Mouse (Mus musculus) urinary bladder, postnatal 25 days (tissue): ENCODE results near the gene Faf1.

Experiments
- DNase-seq: peaks from one replicate; pipeline ENCODE4 v3.0.0; 2022; ENCODE audit warnings: low spot score

Gene Faf1

GRCm38 (mm10) chr4:109792331-109792730 lies 115.9 kb downstream of the Faf1 start:
- DNase-seq = no peak

DNA sequence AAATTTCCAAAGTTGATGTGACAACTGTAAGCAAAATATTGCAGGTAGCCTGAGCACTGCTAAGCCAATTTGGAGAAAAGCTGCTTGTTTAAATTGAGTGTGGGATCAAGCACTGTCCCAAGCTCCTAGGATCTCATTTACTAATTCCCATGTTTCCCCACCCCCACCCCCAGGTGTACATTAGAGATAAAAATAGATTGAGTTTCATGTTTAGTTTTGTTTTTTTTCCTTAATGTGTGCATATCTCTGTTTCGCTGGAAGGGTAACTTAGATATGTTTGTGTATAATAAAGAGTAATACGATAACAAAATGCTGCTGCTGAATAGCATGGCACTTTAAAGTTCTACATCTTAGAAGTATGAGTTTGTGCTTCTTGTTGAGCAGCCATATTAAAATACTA lies 116.7 kb downstream of the Faf1 start:
- no peak for DNase-seq

GRCm38 (mm10) chr4:109797511-109798182 lies 121.3 kb downstream of the Faf1 start:
- DNase-seq = no peak

DNA sequence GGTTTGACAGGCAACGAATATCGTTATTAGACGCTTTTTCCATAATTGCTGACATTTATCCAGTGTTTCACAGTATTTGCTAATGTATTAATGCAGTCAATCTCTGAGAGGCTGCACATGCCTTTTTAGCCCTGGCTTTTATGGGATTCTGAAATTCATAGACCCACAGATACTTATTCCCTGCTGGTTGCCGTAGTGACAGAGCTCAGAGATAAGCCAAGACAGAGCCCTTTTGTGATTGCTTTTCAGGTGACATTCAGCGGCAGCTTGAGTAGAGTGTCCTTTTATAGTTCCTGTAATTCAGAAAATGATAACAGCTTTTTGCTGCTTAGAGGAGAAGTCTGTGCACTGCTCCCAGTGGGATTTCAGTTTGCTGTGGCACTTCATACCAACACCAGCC lies 130.0 kb downstream of the Faf1 start:
- no peak for DNase-seq

DNA sequence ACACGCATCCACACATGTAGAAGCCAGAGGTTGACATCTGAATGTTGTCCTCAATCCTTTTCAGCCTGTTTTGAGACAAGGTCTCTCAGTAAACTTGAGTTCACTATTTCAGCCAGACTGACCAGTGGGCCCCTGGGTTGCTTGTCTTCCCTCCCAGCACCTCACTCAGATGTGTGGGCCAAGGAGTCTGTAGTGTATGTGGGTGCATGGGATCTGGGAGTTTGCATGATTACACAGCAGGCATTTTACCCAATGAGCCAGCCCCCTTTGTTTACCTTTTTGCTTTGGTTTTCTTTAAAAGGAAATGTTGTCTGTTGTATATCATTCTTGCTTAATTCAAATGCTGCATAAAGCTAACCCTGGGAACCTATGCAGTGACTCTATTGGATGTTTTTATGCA lies 138.8 kb downstream of the Faf1 start:
- DNase-seq = no peak

- no peak for DNase-seq
Measured at GRCm38 (mm10) chr4:109815592-109815991, 139.2 kb downstream of the Faf1 start.

DNA sequence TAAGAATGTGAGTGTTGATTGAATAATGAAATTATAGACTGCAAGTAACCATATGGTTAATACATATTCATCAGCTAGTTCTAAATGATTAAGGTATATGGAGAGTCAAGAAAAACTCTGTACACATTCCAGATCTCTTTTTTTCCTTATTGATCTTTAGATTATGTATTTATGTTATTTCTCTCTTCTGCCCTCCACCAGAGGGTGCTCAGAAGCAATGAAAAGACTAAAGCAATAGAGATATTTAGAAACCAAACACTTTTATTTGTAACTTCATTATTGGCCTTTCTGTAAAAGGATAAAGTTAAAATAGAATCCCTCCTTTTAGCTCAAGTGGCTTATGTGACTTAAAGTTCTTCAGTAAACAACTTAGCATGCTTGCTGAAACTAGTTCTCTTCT lies 143.1 kb downstream of the Faf1 start:
- DNase-seq = no peak

DNA sequence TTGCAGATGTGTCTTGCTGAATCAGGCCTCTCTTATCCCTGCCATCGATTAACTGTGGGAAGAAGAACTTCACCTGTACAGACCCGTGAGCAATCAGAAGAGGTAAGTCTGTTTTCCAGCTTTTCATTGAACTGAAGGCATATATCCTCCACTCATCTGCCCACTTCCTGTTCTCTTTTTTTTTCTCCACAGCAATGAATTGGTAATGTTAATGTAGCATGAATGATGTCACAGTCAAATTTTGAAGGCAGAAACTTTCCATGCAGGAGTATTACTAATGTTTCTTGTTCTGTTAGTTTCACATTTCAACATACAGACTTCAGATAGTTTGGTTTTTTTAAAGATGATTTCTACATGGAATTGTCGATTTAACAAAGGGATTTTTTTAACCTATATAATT lies 153.4 kb downstream of the Faf1 start:
- DNase-seq = no peak

GRCm38 (mm10) chr4:109857851-109858250 lies 181.5 kb downstream of the Faf1 start:
- no peak for DNase-seq

- no peak for DNase-seq
Measured at GRCm38 (mm10) chr4:109858571-109859392, 182.4 kb downstream of the Faf1 start.

- no peak for DNase-seq
Measured at GRCm38 (mm10) chr4:109859401-109859800, 183.0 kb downstream of the Faf1 start.

- no peak for DNase-seq
Measured at GRCm38 (mm10) chr4:109860256-109860655, 183.9 kb downstream of the Faf1 start.

DNA sequence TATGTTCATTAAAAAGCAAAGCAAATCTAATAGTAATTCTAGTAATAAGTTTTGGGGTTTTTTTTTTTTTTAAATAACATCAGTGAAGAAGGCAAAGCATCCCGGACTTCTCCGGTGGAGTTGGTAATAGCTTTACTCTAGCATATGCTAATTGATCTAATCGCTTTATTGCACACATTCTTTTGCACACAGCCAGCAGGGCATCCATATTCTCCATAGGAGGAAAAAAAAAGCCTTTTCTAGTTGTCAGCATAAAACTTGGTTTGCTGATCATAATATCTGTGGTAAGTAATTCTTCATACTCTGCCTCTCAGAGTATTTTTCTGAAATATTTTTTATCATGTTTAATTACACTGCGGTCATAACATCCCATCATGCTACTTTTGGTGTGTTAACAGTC lies 185.9 kb downstream of the Faf1 start:
- DNase-seq = no peak

DNA sequence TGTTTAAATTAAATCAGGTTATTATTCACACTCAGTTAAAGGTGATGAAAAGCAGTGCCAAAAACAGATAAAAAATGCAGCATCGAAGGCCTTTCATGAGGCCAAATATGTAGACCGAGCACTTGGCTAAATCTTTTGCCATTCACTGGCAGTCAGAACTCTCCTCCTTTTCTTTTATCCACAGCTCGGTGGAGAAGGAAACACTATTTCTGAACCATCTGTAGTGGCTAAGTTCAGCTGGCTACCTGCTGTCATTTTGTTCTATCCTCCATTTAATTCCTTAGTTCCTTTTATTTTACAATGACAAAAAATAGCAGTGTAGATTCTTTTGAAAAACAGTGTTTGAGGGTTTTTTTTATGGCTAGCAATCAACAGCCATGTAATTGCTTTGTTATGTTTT lies 186.6 kb downstream of the Faf1 start:
- DNase-seq = no peak

DNA sequence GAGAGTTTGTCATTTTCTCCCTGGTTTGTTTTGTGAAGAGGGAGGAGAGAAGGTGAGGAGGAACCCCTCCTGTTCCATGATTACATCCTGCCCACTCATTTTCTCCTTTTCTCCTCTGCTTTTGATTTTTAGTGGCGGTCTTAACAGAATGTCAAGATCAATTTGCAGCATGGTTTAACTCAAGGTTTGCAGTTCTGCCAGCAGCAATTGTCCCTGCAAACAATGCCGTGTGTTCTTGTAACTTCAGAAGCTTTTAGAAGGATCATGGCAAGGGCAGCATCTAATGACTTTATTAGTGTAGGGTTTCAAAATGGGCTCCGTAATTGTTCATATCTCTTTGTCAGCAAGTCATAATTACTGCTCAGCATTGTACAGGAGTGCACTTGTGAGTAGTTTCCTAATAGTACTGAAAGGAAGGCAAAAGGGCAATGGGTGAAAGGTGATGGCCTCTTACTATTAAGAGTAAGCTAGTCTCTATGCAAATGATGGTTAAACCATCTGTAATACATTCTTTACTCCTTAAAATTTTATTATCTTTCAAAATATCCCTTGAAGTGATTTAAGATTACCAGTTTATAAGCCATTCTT lies 192.6 kb downstream of the Faf1 start:
- no peak for DNase-seq

GRCm38 (mm10) chr4:109884333-109884732 lies 207.9 kb downstream of the Faf1 start:
- no peak for DNase-seq

- no peak for DNase-seq
Measured at GRCm38 (mm10) chr4:109887856-109888357, 211.5 kb downstream of the Faf1 start.

GRCm38 (mm10) chr4:109897810-109898566 lies 221.6 kb downstream of the Faf1 start:
- DNase-seq = no peak

DNA sequence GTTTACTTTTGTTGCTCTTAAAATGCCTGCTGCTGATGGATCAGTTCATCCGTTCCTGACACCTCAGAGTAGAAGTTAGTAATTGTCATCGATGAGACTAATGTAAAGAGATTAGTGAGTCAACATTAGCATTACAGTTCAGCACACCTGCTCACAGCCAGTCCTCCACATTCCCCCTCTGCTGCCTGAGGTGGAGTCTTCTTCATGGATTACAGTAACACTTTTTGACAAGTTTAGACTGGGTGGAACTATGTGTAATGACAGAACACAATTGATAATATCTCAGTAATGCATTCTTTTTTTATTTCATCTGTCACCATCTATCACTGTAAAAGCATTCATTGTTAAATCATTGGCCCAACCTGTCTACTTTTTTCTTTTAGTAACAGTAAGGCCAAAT lies 224.7 kb downstream of the Faf1 start:
- DNase-seq = no peak

DNA sequence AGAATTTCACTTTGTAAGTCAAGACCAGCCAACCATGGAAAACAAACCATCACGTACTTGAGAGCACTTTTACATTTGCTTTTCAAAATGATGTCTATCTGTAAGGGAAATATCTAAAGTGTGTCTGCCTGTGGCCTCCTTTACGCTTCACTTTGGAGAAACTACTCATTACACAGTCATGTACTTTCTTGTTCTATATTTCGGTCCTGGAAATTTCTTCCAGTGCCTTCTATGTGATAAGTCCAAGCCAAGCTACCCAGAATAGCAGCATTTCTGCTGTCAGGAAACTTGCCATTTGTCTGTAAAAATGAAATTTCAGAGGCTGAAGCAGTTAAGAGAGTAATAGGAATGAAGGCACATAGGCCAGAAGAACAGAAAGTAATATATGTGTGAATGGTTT lies 228.1 kb downstream of the Faf1 start:
- no peak for DNase-seq

DNA sequence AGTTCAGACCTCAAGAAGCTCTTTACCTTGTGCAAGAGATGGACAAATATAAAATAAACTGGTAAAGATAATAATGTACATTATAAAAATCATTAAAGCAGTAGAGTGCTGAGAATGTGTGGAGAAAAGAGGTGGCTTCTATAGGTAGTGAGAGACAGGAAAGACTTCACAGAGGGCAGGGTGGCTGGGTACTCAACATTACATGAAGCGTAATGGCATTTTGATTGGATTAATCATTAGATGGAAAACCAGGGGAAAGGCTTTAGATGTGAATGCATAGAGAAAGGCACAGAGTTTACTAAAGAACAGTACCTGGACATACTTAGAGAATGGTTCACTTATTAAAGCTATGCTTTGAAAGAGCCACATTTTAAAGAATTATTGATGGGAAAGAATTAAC lies 252.7 kb downstream of the Faf1 start:
- no peak for DNase-seq

- DNase-seq = no peak
Measured at GRCm38 (mm10) chr4:109930445-109930844, 254.1 kb downstream of the Faf1 start.
